Mouse (Mus musculus) embryonic facial prominence, embryonic 11.5 days (tissue): Measurements from ENCODE around the gene Ccdc121. TPM values are rescaled to one million over a fixed set of nuclear protein-coding genes. Genes with fewer than 3 reads are reported as not detected.

Experiments used
- ATAC-seq: fragments of 200-750 bp; cut with Nextera tagmentation; replicated peaks from 2 replicates; pipeline ENCODE4 v1.8.0; 2017; ENCODE audit warnings: low read depth; ENCODE audit not compliant: insufficient number of reproducible peaks, low FRiP score, low TSS enrichment
- DNase-seq: peaks from one replicate; pipeline ENCODE4 v3.0.0-alpha.2; 2015; ENCODE audit warnings: low spot score
- H3K27ac ChIP-seq: fragments of 300-500 bp; sonication (generic); replicated peaks from 2 replicates; pipeline ENCODE4 v1.5.1; 2014; ENCODE audit warnings: mild to moderate bottlenecking, low read depth, low read length, control low read depth
- H3K27me3 ChIP-seq: fragments of 300-500 bp; sonication (generic); 2 replicates; pipeline ENCODE4 v1.6.1; 2014; ENCODE audit warnings: mild to moderate bottlenecking, low read length, moderate library complexity, mixed read lengths; ENCODE audit not compliant: control insufficient read depth, insufficient read depth
- H3K36me3 ChIP-seq: fragments of 300-500 bp; sonication (generic); replicated peaks from 2 replicates; pipeline ENCODE4 v1.6.1; 2014; ENCODE audit warnings: low read depth, mild to moderate bottlenecking, low read length, moderate library complexity, mixed read lengths; ENCODE audit not compliant: control insufficient read depth, insufficient read depth
- H3K4me1 ChIP-seq: fragments of 300-500 bp; sonication (generic); 2 replicates; pipeline ENCODE4 v1.6.1; 2014; ENCODE audit warnings: low read length, mixed read lengths; ENCODE audit not compliant: control insufficient read depth, insufficient read depth
- H3K4me2 ChIP-seq: fragments of 300-500 bp; sonication (generic); 2 replicates; pipeline ENCODE4 v1.6.1; 2014; ENCODE audit warnings: low read depth, mild to moderate bottlenecking, control low read depth, low read length, moderate library complexity
- H3K4me3 ChIP-seq: fragments of 300-500 bp; sonication (generic); 2 replicates; pipeline ENCODE4 v1.5.1; 2014; ENCODE audit warnings: low read depth, low read length, control low read depth
- H3K9ac ChIP-seq: fragments of 300-500 bp; sonication (generic); replicated peaks from 2 replicates; pipeline ENCODE4 v1.6.1; 2014; ENCODE audit warnings: mild to moderate bottlenecking, control low read depth, low read length
- H3K9me3 ChIP-seq: fragments of 300-500 bp; sonication (generic); replicated peaks from 2 replicates; pipeline ENCODE4 v1.6.1; 2016; ENCODE audit warnings: mild to moderate bottlenecking, low read length, inconsistent platforms, mixed read lengths; ENCODE audit not compliant: control insufficient read depth
- WGBS: fragments of 180-500 bp; shearing (Covaris S2); extraction: QIAGEN DNeasy Blood & Tissue Kit; methylation state at CpG from one replicate; pipeline ENCODE4 v1.1.7; 2014; 5-methylcytosine and 5-hydroxymethylcytosine counted together
- polyA plus RNA-seq: library from polyadenylated mRNA; unstranded; fragments of >200 nt; fragmentation: Nextera tagmentation; extraction: Ambion mirVana; gene quantifications from 2 replicates; pipeline ENCODE4 v1.2.1, GENCODE M21; 2014

Ccdc121 gene
- polyA plus RNA-seq, 1 experiment from 2014 or later, result not detected

- whole genome bisulfite sequencing, result 39% methylated on average over 8 of the region's 8 CpGs
- no peak overlapping the region for H3K9ac ChIP-seq
- no peaks in the 10 kb centered on the region for H3K4me1 ChIP-seq
- no peaks in the 10 kb centered on the region for H3K9me3 ChIP-seq
- H3K4me2 ChIP-seq, result no peak overlapping the region
- H3K27me3 ChIP-seq, result no peaks in the 10 kb centered on the region
- H3K27ac ChIP-seq, result no peak overlapping the region
- ATAC-seq (no peak), DNase-seq (no peak)
- H3K4me3 ChIP-seq, result no peak overlapping the region
- no peaks in the 10 kb centered on the region for H3K36me3 ChIP-seq
Measured at GRCm38 (mm10) chr1:181462051-181462905, 49.0 kb downstream of the Ccdc121 start.

- Histone ChIP-seq H3K9ac (no peak overlapping the region), H3K4me1 (no peaks in the 10 kb centered on the region), H3K9me3 (no peaks in the 10 kb centered on the region), H3K36me3 (no peaks in the 10 kb centered on the region), H3K4me2 (no peak overlapping the region), H3K4me3 (no peak overlapping the region), H3K27me3 (no peaks in the 10 kb centered on the region), H3K27ac (no peak overlapping the region)
- no peak for ATAC-seq
- whole genome bisulfite sequencing, result 63% methylated on average over 8 of the region's 8 CpGs
- peak; percentile 22 for DNase-seq
Measured at GRCm38 (mm10) chr1:181461484-181461883, 49.8 kb downstream of the Ccdc121 start.

GRCm38 (mm10) chr1:181460283-181460682 lies 51.0 kb downstream of the Ccdc121 start:
- no peaks in the 10 kb centered on the region for H3K36me3 ChIP-seq
- WGBS, result 65% methylated on average over 2 of the region's 2 CpGs
- no peak overlapping the region for H3K4me3 ChIP-seq
- DNase-seq (no peak), ATAC-seq (no peak)
- no peaks in the 10 kb centered on the region for H3K27me3 ChIP-seq
- H3K27ac ChIP-seq, result no peak overlapping the region
- no peak overlapping the region for H3K4me2 ChIP-seq
- H3K4me1 ChIP-seq, result no peaks in the 10 kb centered on the region
- H3K9ac ChIP-seq, result no peak overlapping the region
- H3K9me3 ChIP-seq, result no peaks in the 10 kb centered on the region

Other genes starting within 250 kb of the Ccdc121 start
- gene Cnih3, start 158.8 kb downstream of the Ccdc121 start, polyA plus RNA-seq, result 0.50 and 0.53 TPM in 2 replicates
- 1.6 and 1.9 TPM in 2 replicates for gene Dnah14, start 65.1 kb upstream of the Ccdc121 start, polyA plus RNA-seq